Mouse (Mus musculus) liver, embryonic 14.5 days (tissue): ENCODE data around the gene Rpusd1. TPM values are rescaled to one million over a fixed set of nuclear protein-coding genes. Genes with fewer than 3 reads are reported as not detected.

Source experiments
- ATAC-seq: fragments of 200-750 bp; cut with Nextera tagmentation; 2 replicates; pipeline ENCODE4 v1.8.0; 2017; ENCODE audit warnings: moderate number of reproducible peaks, mild to moderate bottlenecking, moderate library complexity; ENCODE audit not compliant: insufficient read depth
- DNase-seq, 3 experiments: peaks; one replicate each; pipeline ENCODE4 v3.0.0-alpha.2; 2012 to 2013; ENCODE audit warnings: low read depth in 3 of 3, low spot score in 3 of 3
- H3K27ac ChIP-seq: fragments of 300-500 bp; sonication (generic); 2 replicates; pipeline ENCODE4 v1.5.1; 2014; ENCODE audit warnings: moderate library complexity, mild to moderate bottlenecking, control low read depth, inconsistent platforms
- H3K27me3 ChIP-seq: fragments of 300-500 bp; sonication (generic); 2 replicates; pipeline ENCODE4 v1.6.1; 2014; ENCODE audit warnings: mild to moderate bottlenecking, low read length, moderate library complexity; ENCODE audit not compliant: control insufficient read depth, insufficient read depth
- H3K36me3 ChIP-seq: fragments of 300-500 bp; sonication (generic); replicated peaks from 2 replicates; pipeline ENCODE4 v1.6.1; 2014; ENCODE audit warnings: low read depth; ENCODE audit not compliant: control insufficient read depth, insufficient read depth
- H3K4me1 ChIP-seq, 2 experiments: fragments of 200-500 bp in 1 of 2; fragments of 300-500 bp in 1 of 2; sonication (generic) in 1 of 2; replicated peaks; 2 replicates each; pipeline ENCODE4 v1.6.1; 2012 to 2014; ENCODE audit warnings: antibody characterized with exemption in 1 of 2, inconsistent platforms in 1 of 2, low read length in 1 of 2; ENCODE audit not compliant: control insufficient read depth in 2 of 2, insufficient read depth in 2 of 2
- H3K4me2 ChIP-seq: fragments of 300-500 bp; sonication (generic); 2 replicates; pipeline ENCODE4 v1.6.1; 2014; ENCODE audit warnings: low read depth, mild to moderate bottlenecking, control low read depth, moderate library complexity
- H3K4me3 ChIP-seq, 2 experiments: fragments of 200-500 bp in 1 of 2; fragments of 300-500 bp in 1 of 2; sonication (generic) in 1 of 2; 2 replicates each; pipeline ENCODE4 v1.5.1; 2012 to 2014; ENCODE audit warnings: low read depth in 2 of 2, low read length in 2 of 2, mild to moderate bottlenecking in 2 of 2, control low read depth in 1 of 2, inconsistent platforms in 1 of 2, moderate library complexity in 1 of 2; ENCODE audit not compliant: insufficient read depth in 1 of 2
- H3K9ac ChIP-seq: fragments of 300-500 bp; sonication (generic); replicated peaks from 2 replicates; pipeline ENCODE4 v1.6.1; 2014; ENCODE audit warnings: mild to moderate bottlenecking, control low read depth, moderate library complexity
- H3K9me3 ChIP-seq: fragments of 300-500 bp; sonication (generic); 2 replicates; pipeline ENCODE4 v1.6.1; 2016; ENCODE audit warnings: low read length, mixed read lengths; ENCODE audit not compliant: control insufficient read depth
- CTCF ChIP-seq: IDR thresholded peaks from 2 replicates; pipeline ENCODE4 v1.5.1; 2016; ENCODE audit warnings: antibody characterized with exemption, low read depth, control low read depth
- EP300 ChIP-seq: IDR thresholded peaks from 2 replicates; pipeline ENCODE4 v1.6.1; 2016; ENCODE audit warnings: antibody characterized with exemption, low read depth
- WGBS: fragments of 180-500 bp; shearing (Covaris S2); extraction: QIAGEN DNeasy Blood & Tissue Kit; methylation state at CpG from one replicate; pipeline ENCODE4 v1.1.7; 2014; ENCODE audit not compliant: insufficient replicate concordance; 5-methylcytosine and 5-hydroxymethylcytosine counted together
- polyA plus RNA-seq, 2 experiments: library from polyadenylated mRNA; depleted of rRNA in 1 of 2; stranded (reverse) in 1 of 2; unstranded in 1 of 2; fragments of >200 nt; fragmentation: Nextera tagmentation in 1 of 2; extraction: Ambion mirVana in 1 of 2; gene quantifications; 2 replicates each; pipeline versions ENCODE4 v1.2.1 to v1.2.3; 2012 to 2014

Rpusd1 gene
- polyA plus RNA-seq, 2 experiments, result 6.1 to 9.5 TPM

- no peak for DNase-seq
- Histone ChIP-seq H3K9me3 (no peaks in the 10 kb centered on the region), H3K4me3 (no peak within 1 kb of the TSS), H3K4me2 (no peak within 1 kb of the TSS), H3K27me3 (no peaks in the 10 kb centered on the region), H3K36me3 (no peaks in the 10 kb centered on the region), H3K4me1 (no peaks in the 10 kb centered on the region), H3K27ac (no peak within 1 kb of the TSS), H3K9ac (no peak within 1 kb of the TSS)
- ATAC-seq, result no peak
- TF ChIP-seq EP300, result no peak
- TF ChIP-seq CTCF, result no peak
- 78% methylated on average over 9 of the region's 9 CpGs for WGBS
These were observed 26.8 kb downstream of the Rpusd1 start, which contains the start of gene Msln for GRCm38 (mm10) chr17:25754241-25754640. TSS of gene Msln (minus strand) at chr17:25754378.

GRCm38 (mm10) chr17:25755086-25755485 lies 27.6 kb downstream of the Rpusd1 start:
- Histone ChIP-seq H3K9me3 (no peaks in the 10 kb centered on the region), H3K4me2 (no peak overlapping the region), H3K9ac (no peak overlapping the region), H3K27ac (no peak overlapping the region), H3K36me3 (no peaks in the 10 kb centered on the region), H3K4me3 (no peak overlapping the region), H3K27me3 (no peaks in the 10 kb centered on the region), H3K4me1 (no peaks in the 10 kb centered on the region)
- ATAC-seq, result no peak
- TF ChIP-seq EP300 (no peak), CTCF (no peak)
- 56% methylated on average over 4 of the region's 4 CpGs for WGBS
- DNase-seq, result no peak

- Histone ChIP-seq H3K4me3 (no peak overlapping the region), H3K27me3 (no peaks in the 10 kb centered on the region), H3K27ac (no peak overlapping the region), H3K9me3 (no peaks in the 10 kb centered on the region), H3K4me2 (no peak overlapping the region), H3K4me1 (no peaks in the 10 kb centered on the region), H3K36me3 (no peaks in the 10 kb centered on the region), H3K9ac (no peak overlapping the region)
- WGBS, result 31% methylated on average over 4 of the region's 4 CpGs
- TF ChIP-seq CTCF (no peak), EP300 (no peak)
- no peak for ATAC-seq
- no peak for DNase-seq
These were observed 28.3 kb downstream of the Rpusd1 start for GRCm38 (mm10) chr17:25755627-25756377.

- no peak overlapping the region for H3K9ac ChIP-seq
- H3K4me2 ChIP-seq, result no peak overlapping the region
- H3K27me3 ChIP-seq, result no peaks in the 10 kb centered on the region
- H3K36me3 ChIP-seq, result no peaks in the 10 kb centered on the region
- no peak for ATAC-seq
- no peaks in the 10 kb centered on the region for H3K4me1 ChIP-seq
- no peak for DNase-seq
- no peak overlapping the region for H3K27ac ChIP-seq
- 61% methylated on average over 9 of the region's 9 CpGs for WGBS
- no peak overlapping the region for H3K4me3 ChIP-seq
- TF ChIP-seq CTCF (no peak), EP300 (no peak)
- H3K9me3 ChIP-seq, result no peaks in the 10 kb centered on the region
These were observed 29.1 kb downstream of the Rpusd1 start for GRCm38 (mm10) chr17:25756378-25757242.

GRCm38 (mm10) chr17:25757691-25758090 lies 30.2 kb downstream of the Rpusd1 start:
- no peak overlapping the region for H3K4me2 ChIP-seq
- no peaks in the 10 kb centered on the region for H3K9me3 ChIP-seq
- H3K4me1 ChIP-seq, result no peaks in the 10 kb centered on the region
- H3K27ac ChIP-seq, result no peak overlapping the region
- H3K27me3 ChIP-seq, result no peaks in the 10 kb centered on the region
- H3K4me3 ChIP-seq, result no peak overlapping the region
- H3K9ac ChIP-seq, result no peak overlapping the region
- no peak for DNase-seq
- WGBS, result 39% methylated on average over 3 of the region's 3 CpGs
- TF ChIP-seq EP300 (no peak), CTCF (no peak)
- no peaks in the 10 kb centered on the region for H3K36me3 ChIP-seq
- no peak for ATAC-seq
